Mouse (Mus musculus): ENCODE results near the gene 2700081O15Rik. TPM values are rescaled to one million over a fixed set of nuclear protein-coding genes. Genes with fewer than 3 reads are reported as not detected.
"Not testable (repeated sequence)": the region's sequence is repeated elsewhere in the genome, so short reads cannot be mapped to it uniquely, and the experiment has no call there.

Gene 2700081O15Rik
- 1.8 and 3.5 TPM in 2 replicates for polyA plus RNA-seq (2012)

DNA sequence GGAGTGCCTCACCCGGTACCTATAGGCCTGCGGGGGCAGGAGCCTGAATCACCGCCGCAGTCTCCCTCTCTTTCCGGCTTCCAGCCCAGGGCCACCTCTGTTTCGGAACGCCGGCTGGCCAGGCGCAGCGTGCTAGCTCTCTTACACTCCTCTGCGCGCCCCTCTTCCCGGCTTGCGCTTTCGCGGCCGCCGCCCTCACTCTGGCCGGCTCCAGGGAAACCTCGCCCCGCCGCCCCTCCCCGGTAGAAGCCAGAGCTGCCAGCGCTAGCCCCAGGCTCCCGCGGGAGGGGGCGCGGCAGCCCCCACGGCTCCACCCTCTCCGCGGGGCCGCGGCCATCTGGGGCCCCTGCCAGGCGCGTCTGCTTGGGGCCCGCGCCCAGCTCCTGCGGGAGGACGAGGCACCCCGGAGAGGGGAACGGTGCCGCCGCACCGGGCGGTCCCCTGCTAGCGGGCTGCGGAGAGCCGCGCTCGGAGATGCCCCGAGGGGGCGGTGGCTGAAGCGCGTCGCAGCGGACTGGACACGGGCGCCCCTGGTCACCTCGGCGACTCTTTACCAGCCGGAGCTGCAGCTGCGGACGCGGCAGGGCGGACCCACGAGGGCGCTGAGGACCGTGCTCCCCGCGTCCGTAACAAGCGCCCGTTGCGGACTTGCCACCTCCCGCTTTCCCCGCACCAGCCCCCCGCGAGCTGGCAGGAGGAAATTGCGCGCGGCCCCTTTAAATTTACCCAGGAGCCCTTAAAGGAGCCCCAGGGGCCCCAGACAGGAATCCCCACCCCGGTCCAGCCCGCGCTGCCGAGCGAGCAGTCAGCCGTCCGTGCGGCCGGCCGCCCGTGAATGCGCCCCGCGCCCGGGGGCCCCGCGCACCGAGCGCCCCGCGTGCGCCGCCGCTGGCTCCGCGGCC, at the start of gene 2700081O15Rik:
Gene 2700081O15Rik, plus strand, starts transcription at position 792 of the 902 bp plus-strand sequence.
- TF ChIP-seq TAL1 (IDR thresholded peaks at IDR 0.05; ENCODE audit: low read length) (no peak), GATA1 (IDR thresholded peaks at IDR 0.05; ENCODE audit: low read length) (no peak)
- peak within 1 kb of the TSS; percentile 68 for H3K4me3 ChIP-seq (replicated peaks)
- H3K4me1 ChIP-seq (ENCODE audit: control insufficient read depth), result peaks cover 46% of the 10 kb centered on the region
- peaks cover 21% of the 10 kb centered on the region for H3K36me3 ChIP-seq (ENCODE audit: control insufficient read depth)
- peaks cover 45% of the 10 kb centered on the region for H3K27me3 ChIP-seq (ENCODE audit: control insufficient read depth)
- H3K9me3 ChIP-seq (ENCODE audit: control insufficient read depth, low read length), result no peaks in the 10 kb centered on the region; the same call in 1 of the 2 replicates

GRCm38 (mm10) chr19:7369469-7369868, 48.0 kb upstream of the 2700081O15Rik start:
- peaks cover 27% of the 10 kb centered on the region for H3K36me3 ChIP-seq (ENCODE audit: control insufficient read depth)
- H3K4me1 ChIP-seq (ENCODE audit: control insufficient read depth); H3K9me3 ChIP-seq (ENCODE audit: control insufficient read depth, low read length); H3K27me3 ChIP-seq (ENCODE audit: control insufficient read depth); H3K4me3 ChIP-seq (replicated peaks): not testable (repeated sequence)

DNA sequence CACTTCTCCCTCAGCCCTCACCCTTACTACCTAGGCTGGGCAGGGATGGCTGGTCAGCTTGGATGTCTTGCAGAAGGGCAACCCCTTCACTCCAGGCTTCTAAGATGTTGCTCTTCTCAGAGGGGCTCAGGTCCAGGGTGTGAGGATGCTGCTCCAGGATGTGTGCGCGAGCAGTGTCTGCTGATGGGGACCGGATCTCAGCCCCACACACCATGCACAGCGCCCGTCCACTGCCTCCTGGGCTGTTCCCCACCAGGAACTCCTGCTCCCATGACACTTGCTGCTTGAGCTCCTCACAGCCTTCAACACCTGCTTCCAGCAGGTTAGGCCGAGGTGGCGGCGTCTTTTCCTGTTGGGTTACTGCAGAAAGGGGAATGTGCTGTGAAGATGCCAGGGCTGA, 42.9 kb upstream of the 2700081O15Rik start:
- peaks cover 29% of the 10 kb centered on the region for H3K36me3 ChIP-seq (ENCODE audit: control insufficient read depth)
- no peak overlapping the region for H3K4me3 ChIP-seq (replicated peaks)
- no peaks in the 10 kb centered on the region for H3K9me3 ChIP-seq (ENCODE audit: control insufficient read depth, low read length)
- no peak for TF ChIP-seq GATA1 (IDR thresholded peaks at IDR 0.05; ENCODE audit: low read length)
- no peak for TF ChIP-seq TAL1 (IDR thresholded peaks at IDR 0.05; ENCODE audit: low read length)
- H3K27me3 ChIP-seq (ENCODE audit: control insufficient read depth), result no peaks in the 10 kb centered on the region
- H3K4me1 ChIP-seq (ENCODE audit: control insufficient read depth), result peaks cover 7% of the 10 kb centered on the region

DNA sequence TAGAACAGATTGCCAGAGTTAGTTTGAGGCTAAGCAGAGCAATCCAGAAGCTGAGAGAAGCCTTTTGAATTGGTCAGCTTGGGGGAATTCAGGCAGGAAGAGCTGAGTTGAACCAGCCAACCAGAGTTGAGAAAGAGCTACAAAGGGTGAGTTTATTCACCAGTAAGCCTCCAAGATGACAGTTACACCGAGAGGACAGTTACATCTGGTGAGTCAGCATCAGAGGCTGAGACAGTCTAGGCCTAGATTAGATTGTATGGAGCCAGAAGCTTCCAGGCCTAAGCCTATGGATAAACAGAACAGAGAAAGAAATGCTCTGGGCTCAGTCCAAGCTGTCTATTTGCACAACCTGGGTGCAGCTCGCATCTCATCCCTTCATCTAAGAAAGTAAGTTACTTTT, 39.8 kb upstream of the 2700081O15Rik start:
- Histone ChIP-seq H3K36me3 (ENCODE audit: control insufficient read depth) (peaks cover 18% of the 10 kb centered on the region), H3K4me3 (replicated peaks) (no peak overlapping the region), H3K4me1 (ENCODE audit: control insufficient read depth) (peaks cover 33% of the 10 kb centered on the region), H3K9me3 (ENCODE audit: control insufficient read depth, low read length) (no peaks in the 10 kb centered on the region), H3K27me3 (ENCODE audit: control insufficient read depth) (peaks cover 3% of the 10 kb centered on the region)
- no peak for TF ChIP-seq TAL1 (IDR thresholded peaks at IDR 0.05; ENCODE audit: low read length)
- TF ChIP-seq GATA1 (IDR thresholded peaks at IDR 0.05; ENCODE audit: low read length), result no peak

- peaks cover 45% of the 10 kb centered on the region for H3K4me1 ChIP-seq (ENCODE audit: control insufficient read depth)
- no peaks in the 10 kb centered on the region for H3K36me3 ChIP-seq (ENCODE audit: control insufficient read depth)
- H3K27me3 ChIP-seq (ENCODE audit: control insufficient read depth), result peaks cover 3% of the 10 kb centered on the region
- H3K9me3 ChIP-seq (ENCODE audit: control insufficient read depth, low read length), result no peaks in the 10 kb centered on the region
- H3K4me3 ChIP-seq (replicated peaks), result peak overlapping the region; percentile 84
- TF ChIP-seq TAL1 (IDR thresholded peaks at IDR 0.05; ENCODE audit: low read length) (no peak), GATA1 (IDR thresholded peaks at IDR 0.05; ENCODE audit: low read length) (no peak)
Measured at GRCm38 (mm10) chr19:7381906-7382247, 35.5 kb upstream of the 2700081O15Rik start.

- H3K4me1 ChIP-seq (ENCODE audit: control insufficient read depth), result peaks cover 45% of the 10 kb centered on the region
- peaks cover 3% of the 10 kb centered on the region for H3K27me3 ChIP-seq (ENCODE audit: control insufficient read depth)
- H3K4me3 ChIP-seq (replicated peaks), result peak overlapping the region; percentile 84
- no peak for TF ChIP-seq TAL1 (IDR thresholded peaks at IDR 0.05; ENCODE audit: low read length)
- TF ChIP-seq GATA1 (IDR thresholded peaks at IDR 0.05; ENCODE audit: low read length), result no peak
- no peaks in the 10 kb centered on the region for H3K36me3 ChIP-seq (ENCODE audit: control insufficient read depth)
- H3K9me3 ChIP-seq (ENCODE audit: control insufficient read depth, low read length), result no peaks in the 10 kb centered on the region
Measured at GRCm38 (mm10) chr19:7382248-7382902, 35.0 kb upstream of the 2700081O15Rik start.

- H3K36me3 ChIP-seq (ENCODE audit: control insufficient read depth), result no peaks in the 10 kb centered on the region
- TF ChIP-seq GATA1 (IDR thresholded peaks at IDR 0.05; ENCODE audit: low read length) (no peak), TAL1 (IDR thresholded peaks at IDR 0.05; ENCODE audit: low read length) (no peak)
- H3K9me3 ChIP-seq (ENCODE audit: control insufficient read depth, low read length), result 0 out of 2 replicates have a peak, but pooled peaks cover 2% of the 10 kb centered on the region
- peak within 1 kb of the TSS; percentile 84 for H3K4me3 ChIP-seq (replicated peaks)
- H3K27me3 ChIP-seq (ENCODE audit: control insufficient read depth), result peaks cover 3% of the 10 kb centered on the region
- peaks cover 39% of the 10 kb centered on the region for H3K4me1 ChIP-seq (ENCODE audit: control insufficient read depth)
Measured at GRCm38 (mm10) chr19:7382903-7383865, 34.2 kb upstream of the 2700081O15Rik start, which contains the start of gene Spindoc. Spindoc (minus strand) TSS chr19:7382994.

- Histone ChIP-seq H3K36me3 (ENCODE audit: control insufficient read depth) (no peaks in the 10 kb centered on the region), H3K4me3 (replicated peaks) (no peak overlapping the region), H3K4me1 (ENCODE audit: control insufficient read depth) (peaks cover 27% of the 10 kb centered on the region), H3K9me3 (ENCODE audit: control insufficient read depth, low read length) (peaks cover 8% of the 10 kb centered on the region), H3K27me3 (ENCODE audit: control insufficient read depth) (peaks cover 3% of the 10 kb centered on the region)
- no peak for TF ChIP-seq GATA1 (IDR thresholded peaks at IDR 0.05; ENCODE audit: low read length)
- TF ChIP-seq TAL1 (IDR thresholded peaks at IDR 0.05; ENCODE audit: low read length), result no peak
Measured at GRCm38 (mm10) chr19:7386042-7386441, 31.4 kb upstream of the 2700081O15Rik start.

All from erythroblast, embryonic 14.5 days (primary cell).